Mouse (Mus musculus) stomach, postnatal 0 days (tissue): ENCODE measurements around the gene Hmgcr.

Experiments used
- CTCF ChIP-seq: IDR thresholded peaks from 2 replicates; pipeline ENCODE4 v1.5.1; 2016; ENCODE audit warnings: antibody characterized with exemption, low read depth, mild to moderate bottlenecking, moderate library complexity
- EP300 ChIP-seq: optimal IDR thresholded peaks from 2 replicates; pipeline ENCODE3; 2016; ENCODE audit warnings: antibody characterized with exemption

DNA sequence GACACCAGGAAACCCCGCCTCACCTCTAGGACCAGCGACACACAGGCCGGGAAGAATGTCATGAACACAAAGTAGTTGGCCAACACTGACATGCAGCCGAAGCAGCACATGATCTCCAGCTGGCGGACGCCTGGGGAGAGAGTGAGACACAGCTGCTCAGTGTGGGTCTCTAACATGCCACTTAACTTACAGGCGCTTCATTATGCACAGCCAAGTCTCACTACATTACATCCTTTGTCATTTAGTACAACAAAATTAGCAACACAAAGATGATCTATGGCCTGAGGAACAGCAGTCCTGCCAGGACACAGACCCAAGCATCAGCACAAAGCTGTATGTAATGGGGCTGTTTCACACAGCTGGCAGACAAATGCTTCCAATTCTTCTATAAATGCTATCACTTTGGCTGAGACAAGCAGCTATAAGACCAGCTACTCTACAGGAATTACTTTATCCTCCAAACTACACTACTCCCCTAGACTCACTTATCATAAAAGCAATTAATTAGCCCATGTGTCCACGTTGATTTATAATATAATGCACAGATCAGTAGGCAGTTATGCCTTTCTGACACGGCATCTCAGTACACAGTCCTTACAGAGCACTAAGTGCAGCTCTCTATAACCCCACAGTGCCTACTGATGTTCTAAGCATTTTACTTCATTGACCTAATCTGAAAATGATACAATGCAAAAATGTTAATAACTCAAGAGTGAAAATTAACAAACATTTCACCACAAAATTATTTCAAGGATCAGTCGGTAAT lies 10.5 kb downstream of the Hmgcr start:
- no peak for TF ChIP-seq CTCF
- no peak for TF ChIP-seq EP300
